Mouse (Mus musculus) heart, adult 11 months (tissue): Measurements from ENCODE around the gene Gal.

ENCODE experiments used
- DNase-seq: peaks from one replicate; pipeline ENCODE4 v3.0.0; 2022

Gene Gal

GRCm38 (mm10) chr19:3405531-3406281 is 8.6 kb downstream of the Gal start:
- DNase-seq, result no peak

- no peak for DNase-seq
Measured at GRCm38 (mm10) chr19:3404030-3404429, 10.3 kb downstream of the Gal start.

GRCm38 (mm10) chr19:3402390-3402789 is 12.0 kb downstream of the Gal start:
- DNase-seq, result no peak

GRCm38 (mm10) chr19:3401943-3402342 is 12.4 kb downstream of the Gal start:
- no peak for DNase-seq

- no peak for DNase-seq
Measured at GRCm38 (mm10) chr19:3401504-3401903, 12.8 kb downstream of the Gal start.

GRCm38 (mm10) chr19:3400057-3400456 is 14.3 kb downstream of the Gal start:
- no peak for DNase-seq

- DNase-seq, result no peak
Measured at GRCm38 (mm10) chr19:3394216-3394615, 20.1 kb downstream of the Gal start.

- no peak for DNase-seq
Measured at GRCm38 (mm10) chr19:3392384-3392783, 22.0 kb downstream of the Gal start.

- DNase-seq, result peak; percentile 99
Measured at GRCm38 (mm10) chr19:3389089-3389488, 25.3 kb downstream of the Gal start.

- DNase-seq, result peak; percentile 99
Measured at GRCm38 (mm10) chr19:3388629-3389057, 25.7 kb downstream of the Gal start, which contains the start of gene Tesmin. TSS of gene Tesmin (plus strand) at chr19:3388857.

- no peak for DNase-seq
Measured at GRCm38 (mm10) chr19:3388061-3388460, 26.3 kb downstream of the Gal start.

- DNase-seq, result peak; percentile 97
Measured at GRCm38 (mm10) chr19:3378614-3379013, 35.7 kb downstream of the Gal start.

GRCm38 (mm10) chr19:3376966-3377715 is 37.2 kb downstream of the Gal start:
- DNase-seq, result peak; percentile 96

GRCm38 (mm10) chr19:3375945-3376495 is 38.3 kb downstream of the Gal start:
- DNase-seq, result no peak

GRCm38 (mm10) chr19:3374028-3374427 is 40.3 kb downstream of the Gal start:
- DNase-seq, result no peak

- DNase-seq, result peak; percentile 96
Measured at GRCm38 (mm10) chr19:3373380-3373779, 41.0 kb downstream of the Gal start.

- DNase-seq, result no peak
Measured at GRCm38 (mm10) chr19:3368276-3368675, 46.1 kb downstream of the Gal start.

- no peak for DNase-seq
Measured at GRCm38 (mm10) chr19:3365089-3365488, 49.3 kb downstream of the Gal start.

- no peak for DNase-seq
Measured at GRCm38 (mm10) chr19:3363510-3363909, 50.8 kb downstream of the Gal start.
